Mouse (Mus musculus) ZHBTc4 (cell line): ENCODE data around the gene Glipr2.

Source experiments
- DNase-seq: peaks from one replicate; pipeline ENCODE4 v3.0.0-alpha.2; 2011; ENCODE audit warnings: low read depth, low spot score

Gene Glipr2

DNA sequence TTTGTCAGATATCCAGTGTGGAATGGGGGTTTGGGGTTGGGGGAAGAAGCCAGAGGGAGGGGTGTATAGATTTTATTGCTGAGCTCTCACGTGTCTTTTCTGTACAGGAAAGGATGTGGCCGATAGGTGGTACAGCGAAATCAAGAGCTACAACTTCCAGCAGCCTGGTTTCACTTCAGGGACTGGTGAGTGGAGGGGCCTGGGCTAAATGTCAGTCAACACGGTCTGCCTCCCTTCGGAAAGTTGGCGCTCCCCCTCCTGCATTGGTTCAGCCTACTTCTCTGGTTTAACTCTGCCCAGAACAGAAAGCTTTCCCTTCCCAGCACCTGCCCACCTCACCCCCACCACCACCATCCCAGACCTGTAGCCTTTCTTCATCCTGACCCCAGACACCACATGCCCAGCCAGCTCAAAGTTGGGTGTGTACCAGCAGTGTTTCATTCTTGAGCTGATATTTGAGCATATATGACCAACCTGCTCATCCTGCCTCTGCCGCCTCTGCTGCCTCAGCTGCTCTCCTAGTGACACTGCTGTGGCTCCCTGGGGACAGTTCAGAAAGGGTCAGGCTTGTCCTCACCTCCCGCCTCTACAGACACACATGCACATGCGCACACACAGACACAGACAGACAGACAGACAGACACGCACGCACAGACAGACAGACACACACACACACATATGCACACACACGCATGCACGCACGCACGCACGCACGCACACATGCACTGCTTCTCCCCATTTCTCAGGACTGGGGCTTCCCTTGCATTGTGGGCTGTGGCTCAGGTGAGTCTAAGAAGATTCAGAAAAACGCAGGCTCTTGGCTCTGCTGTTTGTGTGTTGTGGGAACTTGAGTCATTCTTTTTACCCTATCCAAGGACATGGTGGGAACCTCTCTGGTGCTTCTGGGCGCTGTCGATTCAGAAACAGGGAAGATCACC, 13.5 kb downstream of the Glipr2 start:
- DNase-seq, result no peak

DNA sequence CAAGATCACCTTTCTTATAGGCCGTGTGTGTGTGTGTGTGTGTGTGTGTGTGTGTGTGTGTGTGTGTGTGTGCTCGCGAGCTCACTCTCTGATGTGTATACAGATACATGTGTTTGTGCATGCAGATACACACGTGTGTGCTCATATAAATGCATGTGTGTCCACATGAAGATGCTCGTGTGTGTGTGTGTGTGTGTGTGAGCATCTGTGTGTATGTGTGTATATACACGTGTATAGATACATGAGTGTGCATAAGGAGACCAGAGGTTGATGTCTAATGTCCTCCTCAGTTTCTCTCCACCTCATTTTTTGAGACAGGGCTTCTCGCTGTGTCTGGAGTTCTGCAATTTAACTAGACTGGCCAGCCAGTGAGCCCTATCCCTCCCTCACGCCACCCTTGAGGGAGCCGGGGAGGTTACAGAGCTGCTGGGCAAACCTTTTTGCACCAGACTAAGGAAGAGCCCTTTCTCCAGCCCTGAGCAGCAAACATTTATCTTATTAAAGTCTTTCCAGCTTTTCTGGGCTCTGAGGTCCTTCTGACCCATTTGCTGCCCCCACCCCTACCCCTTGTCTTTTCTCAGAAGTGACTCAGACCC, 14.4 kb downstream of the Glipr2 start:
- no peak for DNase-seq

DNA sequence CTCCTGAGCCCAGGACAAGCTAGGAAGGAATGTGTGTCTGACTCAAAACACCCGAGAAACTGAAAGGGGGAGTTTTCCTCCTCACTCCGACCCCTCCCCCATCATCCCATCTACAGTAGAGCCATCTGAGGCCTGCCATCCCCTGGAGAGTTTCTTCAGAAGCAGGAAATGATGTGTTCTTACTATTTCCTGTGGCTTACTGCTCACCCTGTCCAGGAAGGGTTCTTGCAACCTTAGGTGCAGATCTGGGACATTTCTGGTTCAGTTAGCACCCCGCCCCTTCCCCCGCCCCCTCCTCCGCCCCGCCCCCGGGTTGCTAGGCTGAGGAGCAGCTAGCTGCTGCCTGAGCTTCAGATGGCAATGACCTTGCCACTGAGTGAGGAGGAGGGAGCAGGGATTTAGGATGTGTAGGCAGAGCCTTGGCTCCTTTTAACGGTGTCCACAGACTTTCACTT, 15.0 kb downstream of the Glipr2 start:
- DNase-seq, result peak; percentile 77

DNA sequence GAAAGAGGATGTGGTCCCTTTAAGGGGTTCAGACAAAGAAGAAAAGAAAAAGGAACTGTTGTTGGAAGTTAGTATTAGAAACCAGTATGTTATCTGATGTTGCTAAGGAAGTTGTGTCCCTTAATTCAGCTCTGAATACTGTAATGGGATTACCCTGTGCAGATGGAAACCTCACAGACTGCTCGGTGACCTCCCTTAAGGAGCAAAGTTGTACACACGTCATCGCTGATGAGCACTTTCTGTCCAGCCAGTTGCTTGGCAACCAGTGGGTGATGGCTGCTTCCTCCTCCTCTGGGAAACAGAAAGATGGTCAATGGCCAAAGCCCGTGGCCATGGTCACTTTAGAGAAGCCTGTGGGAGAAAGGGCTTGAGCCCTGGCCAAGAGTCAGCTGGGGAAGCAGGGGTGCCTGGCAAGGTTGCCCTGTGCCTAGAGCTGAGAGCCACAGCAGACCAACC, 16.4 kb downstream of the Glipr2 start:
- no peak for DNase-seq

DNA sequence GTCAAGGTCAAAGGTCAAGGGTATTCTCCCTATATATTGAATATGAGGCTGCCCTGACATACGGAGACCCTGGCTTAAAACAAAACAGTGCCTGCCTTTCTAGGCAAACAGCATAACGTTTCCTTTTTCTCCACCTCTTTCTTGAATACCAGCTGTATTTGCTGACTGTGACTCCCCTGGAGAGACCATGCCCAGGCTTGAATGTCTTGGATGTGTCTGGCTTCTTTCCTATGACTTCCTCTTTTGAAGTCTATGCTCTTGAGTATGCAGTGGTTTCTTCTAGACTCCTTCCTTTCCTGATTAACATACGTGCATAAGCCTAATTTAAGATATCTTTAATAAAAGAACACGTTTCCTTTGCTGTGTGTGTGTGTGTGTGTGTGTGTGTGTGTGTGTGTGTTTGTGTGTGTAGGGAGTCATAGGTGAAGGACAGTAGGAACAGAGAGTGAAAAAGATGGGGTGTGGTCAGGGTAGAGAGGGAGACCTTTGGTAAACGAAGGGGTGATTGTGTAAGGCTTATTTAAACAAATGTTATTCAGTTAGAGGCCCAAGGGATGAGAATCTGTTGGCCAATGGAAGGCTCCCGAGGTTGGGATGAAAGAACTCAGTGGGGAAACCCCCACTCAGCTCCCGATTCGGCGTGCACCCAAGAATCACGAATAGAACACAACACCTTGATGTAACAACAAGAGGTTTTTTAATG, 17.9 kb downstream of the Glipr2 start:
- DNase-seq, result peak; percentile 44

DNA sequence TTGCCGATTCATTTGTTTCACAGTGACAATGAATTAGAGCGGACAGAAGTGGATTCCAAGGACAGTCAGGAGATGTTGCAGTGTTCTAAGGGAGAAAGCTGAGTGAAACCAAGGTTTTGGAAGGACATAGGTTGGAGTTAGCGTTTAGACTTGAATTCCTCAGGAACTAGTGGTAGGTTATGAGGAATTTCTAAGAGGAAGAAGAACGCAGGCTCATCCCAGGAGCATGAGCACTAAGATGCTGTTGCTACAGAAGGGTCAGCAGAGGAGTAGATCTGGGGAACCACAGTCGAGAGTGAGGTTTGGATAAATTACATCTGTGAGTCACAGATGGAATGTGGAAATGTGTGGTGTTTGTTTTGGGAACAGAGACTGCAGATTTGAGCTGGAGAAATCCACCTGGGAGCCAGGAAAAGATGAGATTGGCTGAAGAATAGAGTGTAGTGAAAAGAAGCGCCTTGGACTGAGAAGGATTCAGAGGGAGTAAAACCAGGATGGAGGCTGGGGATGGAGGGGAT, 19.1 kb downstream of the Glipr2 start:
- no peak for DNase-seq

DNA sequence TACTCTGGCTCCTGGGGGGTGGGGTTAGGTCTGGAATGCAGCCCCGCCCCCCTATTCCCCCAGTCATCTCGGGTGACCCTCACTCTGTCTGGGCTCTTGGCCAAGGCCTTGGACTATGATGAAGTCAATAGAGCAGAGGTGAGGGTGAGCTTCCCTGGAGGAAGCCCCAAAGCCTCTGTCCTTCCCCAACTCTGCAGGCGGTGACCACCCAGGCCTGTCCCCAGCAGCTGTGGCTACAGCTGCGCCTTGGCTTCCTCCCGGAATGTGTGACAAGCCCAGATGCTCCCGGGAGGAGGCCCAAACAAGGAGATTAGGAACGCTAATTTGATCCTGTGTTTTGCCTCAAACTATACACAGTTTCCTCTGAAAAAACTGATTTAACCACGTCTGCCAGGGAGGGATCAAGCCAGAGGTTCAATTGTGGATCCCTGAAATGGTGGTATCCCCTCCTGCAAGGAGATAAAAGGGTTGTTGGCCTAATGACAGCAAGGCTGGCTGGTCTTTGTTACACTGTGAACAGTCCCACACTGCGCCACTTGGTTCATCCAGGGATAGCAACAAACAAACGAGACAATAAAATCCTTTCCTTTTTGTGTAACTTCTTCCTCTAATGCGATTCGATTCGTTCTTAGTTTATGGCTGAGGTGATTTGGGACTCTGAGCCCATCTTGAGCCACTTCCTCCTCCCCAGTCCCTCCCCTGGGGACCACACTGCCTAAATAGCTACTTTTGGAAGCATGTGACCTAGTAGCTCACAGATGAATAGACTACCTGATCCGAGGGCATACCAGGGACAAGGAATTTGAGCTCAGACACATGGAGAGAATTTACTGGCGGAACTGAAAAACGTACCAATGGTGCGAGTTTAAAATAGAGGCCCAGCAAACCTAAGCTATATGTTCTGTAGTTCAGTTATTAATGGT, 21.6 kb downstream of the Glipr2 start:
- no peak for DNase-seq

DNA sequence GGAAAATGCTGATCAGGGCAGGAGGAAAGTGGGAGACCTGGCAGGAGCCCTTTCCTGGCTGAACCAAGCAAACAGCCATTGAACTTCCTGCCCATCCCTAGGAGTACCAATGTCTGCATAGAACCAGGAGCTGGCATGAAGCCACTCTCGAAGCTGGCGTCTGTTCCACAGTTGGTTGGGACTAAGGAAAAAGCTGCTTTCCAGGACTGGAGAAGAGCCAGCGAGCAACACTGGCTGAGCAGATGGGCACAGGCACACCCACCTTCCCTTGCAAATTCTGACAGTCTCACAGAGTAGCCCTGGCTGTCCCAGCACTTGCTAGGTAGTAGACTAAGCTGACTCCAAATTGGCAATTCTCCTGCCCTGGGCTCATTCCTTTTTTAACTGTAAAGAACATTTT, 22.5 kb downstream of the Glipr2 start:
- no peak for DNase-seq

DNA sequence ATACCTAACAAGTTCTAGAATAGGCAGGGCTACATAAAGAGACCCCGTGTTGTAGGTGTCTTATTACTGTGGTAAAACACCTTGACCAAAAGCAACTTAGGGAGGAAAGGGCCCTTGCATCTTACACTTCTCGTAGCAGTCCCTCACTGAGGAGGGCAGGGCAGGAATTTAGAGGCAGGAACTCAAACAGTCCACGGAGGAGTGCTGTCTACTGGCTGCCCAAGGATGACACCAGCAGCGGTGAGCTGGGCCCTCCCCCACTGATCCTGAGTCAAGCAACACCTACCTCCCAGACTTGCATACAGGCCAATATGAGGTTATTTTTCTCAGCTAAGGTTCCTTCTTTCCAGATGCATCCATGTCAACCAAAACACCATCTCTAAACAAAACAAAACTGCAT, 23.0 kb downstream of the Glipr2 start:
- DNase-seq, result no peak

DNA sequence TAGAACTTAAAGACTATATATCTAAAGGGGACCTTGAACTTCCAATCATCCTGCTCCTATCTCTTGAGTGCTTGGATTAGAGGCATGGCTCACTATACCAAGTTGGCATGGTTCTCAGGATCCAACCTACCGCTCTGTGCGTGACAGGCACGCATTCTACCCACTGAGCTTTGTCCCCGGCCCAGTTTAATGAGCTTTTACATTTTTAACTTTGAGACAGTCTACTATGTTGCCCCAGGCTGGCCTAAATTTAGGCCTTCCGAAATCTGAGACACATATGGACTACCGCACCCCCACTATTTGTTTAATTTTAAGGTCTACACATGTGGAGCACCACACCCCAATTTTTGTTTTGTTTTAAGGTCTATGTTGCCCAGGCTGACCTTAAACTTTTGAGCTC, 23.6 kb downstream of the Glipr2 start:
- DNase-seq, result no peak

DNA sequence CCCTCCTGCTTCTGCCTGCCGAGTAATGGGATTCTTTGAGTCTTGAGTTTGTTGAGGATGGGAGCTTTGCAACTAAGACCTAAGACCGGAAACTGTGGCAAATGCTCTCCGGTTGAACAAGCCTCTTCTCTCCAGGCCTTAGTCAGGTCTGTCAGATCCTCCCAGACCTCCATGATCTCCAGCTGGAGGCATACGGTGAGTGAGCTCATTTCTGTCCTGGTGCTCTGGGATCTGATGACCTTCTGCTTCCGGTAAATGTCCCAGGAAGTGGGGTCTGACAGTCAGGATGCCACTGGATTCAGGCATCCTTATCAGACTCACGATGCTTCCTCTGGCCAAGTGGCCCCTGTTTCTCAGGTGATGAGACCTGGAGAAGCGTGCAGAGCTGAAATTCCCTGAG, 24.1 kb downstream of the Glipr2 start:
- no peak for DNase-seq

DNA sequence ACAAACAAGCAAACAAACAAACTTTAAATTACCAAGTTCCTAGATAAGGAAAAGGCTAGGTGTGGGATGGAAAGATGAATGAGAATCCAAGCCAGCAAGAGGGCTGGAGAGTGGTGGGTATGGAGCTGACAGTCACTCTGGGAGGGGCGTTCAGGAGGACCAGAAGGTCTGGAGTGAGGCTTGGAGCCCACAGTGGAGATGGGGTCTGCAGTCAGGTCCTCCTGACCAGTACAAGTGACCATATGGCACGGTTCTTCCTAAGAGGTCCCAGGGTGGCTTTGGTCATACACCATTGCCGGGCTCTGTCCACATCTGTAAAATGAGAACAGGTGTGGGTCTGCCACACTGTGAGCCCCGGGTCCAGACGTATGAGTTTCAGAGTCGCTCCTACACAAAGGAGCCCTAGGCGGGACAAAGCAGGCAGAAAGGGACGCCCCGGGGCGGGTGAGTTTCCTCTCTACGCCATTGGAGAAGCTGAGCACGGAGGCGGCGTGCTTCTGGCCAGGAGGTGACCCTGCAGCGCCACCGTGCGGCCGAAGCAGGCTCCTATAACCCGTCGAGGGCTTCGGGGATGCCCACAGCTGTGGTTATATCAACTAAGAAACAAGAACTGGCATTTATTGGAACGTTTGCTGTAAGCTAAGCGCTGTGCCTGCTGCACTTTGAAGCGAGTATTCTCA, 25.0 kb downstream of the Glipr2 start:
- peak; percentile 96 for DNase-seq

DNA sequence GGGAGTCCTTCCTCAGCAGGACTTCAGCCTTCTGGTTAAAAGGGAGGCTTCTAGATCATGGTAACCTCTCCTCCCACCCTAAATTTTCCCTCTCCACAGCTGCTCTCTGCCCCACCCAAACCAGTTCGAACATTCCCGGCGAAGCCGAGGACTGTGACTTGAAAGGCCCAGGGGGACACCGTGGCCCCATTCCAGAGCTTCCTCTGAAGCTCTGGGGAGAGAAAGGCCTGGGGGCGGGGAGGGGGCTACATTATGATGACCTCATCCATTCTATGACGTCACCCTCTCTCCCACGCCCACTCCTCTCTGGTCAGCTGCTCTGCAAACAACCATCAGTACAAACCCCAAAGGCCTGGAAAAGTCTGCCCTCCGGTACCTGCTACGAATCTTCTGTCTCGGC, 26.0 kb downstream of the Glipr2 start, which contains the start of gene Ccin:
Ccin (plus strand) TSS at position 303 of the 400 bp plus-strand sequence.
- no peak for DNase-seq

DNA sequence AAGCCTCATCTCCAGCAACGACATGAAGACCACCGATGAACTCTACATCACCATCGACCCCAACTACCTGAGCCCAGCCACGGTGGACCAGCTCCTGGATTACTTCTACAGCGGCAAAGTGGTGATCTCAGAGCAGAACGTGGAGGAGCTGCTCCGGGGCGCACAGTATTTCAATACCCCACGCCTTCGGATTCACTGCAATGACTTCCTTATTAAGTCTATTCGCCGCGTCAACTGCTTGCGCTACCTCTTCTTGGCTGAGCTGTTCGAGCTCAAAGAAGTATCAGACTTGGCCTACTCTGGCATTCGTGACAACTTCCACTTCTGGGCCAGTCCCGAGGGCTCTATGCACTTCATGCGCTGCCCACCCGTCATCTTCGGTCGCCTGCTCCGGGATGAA, 26.6 kb downstream of the Glipr2 start:
- DNase-seq, result no peak

DNA sequence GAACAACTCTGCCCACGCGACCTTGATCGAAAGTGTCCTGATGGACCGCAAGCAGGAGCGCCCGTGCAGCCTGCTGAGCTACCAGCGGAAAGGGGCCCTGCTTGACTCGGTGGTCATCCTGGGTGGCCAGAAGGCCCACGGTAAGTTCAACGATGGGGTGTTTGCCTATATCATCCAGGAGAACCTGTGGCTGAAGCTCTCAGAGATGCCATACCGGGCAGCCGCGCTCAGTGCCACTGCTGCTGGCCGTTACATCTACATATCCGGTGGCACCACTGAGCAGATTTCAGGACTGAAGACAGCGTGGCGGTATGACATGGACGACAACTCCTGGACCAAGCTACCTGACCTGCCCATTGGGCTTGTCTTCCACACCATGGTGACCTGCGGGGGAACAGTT, 27.1 kb downstream of the Glipr2 start:
- no peak for DNase-seq

DNA sequence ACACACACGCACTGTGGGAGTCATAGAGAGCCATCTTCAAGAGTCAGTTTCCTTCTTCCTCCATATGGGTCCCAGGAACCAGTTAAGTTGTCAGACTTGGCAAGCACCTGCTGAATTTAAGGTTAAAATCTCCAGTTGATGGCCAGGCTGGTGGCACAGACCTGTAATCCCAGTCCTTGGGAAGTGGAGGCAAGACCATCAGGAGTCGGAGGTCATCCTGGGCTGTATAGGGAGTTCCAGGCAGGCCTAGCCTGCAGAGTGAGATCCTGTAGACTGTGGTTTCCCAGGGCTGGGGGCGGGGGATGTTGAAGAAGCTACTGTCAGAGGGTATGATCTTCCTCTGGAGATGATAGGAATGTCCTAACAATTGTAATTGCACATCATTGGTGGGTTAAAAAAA, 31.8 kb downstream of the Glipr2 start:
- no peak for DNase-seq

DNA sequence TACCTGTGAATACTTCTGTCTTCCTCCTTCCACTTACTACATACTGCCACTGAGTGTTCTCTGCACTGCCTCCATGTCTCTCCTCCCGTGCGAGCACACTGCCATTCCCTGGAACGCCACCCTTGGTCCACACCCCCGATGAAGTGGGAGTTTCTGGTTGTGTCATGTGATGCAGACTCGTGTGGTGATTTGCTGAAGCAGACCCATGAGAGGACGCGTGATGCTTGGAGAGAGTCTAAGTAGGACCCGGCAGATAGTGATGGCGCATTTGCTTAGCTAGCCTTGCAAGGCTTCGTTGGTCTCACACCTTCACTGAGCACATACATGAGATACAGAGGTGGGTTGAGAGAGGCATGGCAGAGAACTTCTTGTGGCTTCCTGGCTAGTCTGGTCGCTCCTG, 35.9 kb downstream of the Glipr2 start:
- DNase-seq, result peak; percentile 74

DNA sequence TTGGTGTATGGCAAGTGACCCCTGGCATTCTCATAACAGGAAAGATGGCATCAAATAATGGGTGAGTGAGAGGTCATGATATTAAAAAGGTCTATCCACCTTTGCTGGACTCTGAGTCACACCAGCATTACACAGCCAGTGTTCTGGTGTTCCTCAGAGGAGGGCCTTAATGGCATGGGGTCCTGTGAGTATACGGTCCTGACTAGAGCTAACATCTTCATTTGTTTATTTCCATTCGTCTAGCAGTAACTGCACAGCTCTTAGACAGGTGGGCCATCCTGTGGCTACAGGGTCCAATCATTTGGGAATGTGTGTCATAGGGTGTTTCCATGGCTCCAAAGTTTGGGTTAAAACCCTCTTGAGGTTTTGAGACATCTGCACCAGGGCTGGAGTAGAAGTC, 37.1 kb downstream of the Glipr2 start:
- no peak for DNase-seq

DNA sequence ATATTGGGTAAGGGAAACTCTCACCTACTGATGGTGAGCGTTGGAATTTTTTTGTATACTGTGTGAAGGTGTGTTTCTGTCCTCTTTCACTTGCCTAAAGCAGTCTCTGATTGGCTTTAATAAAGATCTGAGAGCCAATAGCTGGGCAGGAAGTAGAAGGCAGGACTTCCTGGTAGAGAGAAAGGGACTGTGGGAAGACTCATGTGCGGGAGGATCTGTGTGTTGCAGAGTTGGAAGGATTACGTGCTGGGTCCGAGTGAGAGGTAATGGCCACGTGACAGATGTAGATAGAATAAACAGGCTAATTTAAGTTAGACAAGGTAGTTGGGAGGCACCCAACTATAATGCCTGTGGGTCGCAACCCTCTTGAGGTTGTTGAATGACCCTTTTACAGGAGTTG, 46.4 kb downstream of the Glipr2 start:
- DNase-seq, result peak; percentile 66

DNA sequence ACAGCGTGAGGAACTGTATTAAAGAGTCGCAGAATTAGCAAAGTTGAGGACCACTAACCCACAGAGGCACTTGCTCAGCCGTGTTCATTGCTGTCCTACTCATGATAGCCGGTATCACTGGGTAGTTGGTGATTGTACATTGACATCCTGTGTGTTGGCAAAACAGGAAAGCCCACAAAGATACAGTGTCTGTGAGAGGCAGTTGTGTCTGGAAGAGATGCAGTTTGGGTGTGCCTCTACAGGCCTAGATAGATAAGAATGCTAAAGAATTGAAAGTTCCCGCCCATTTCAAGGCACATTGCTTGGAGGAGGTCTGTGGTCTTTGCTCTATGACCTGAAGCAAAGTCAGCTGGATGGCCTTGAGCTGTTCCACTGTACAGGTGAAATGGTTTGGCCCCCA, 46.9 kb downstream of the Glipr2 start, which contains the start of gene Clta:
Clta (plus strand) TSS at position 327 of the 400 bp plus-strand sequence.
- peak; percentile 33 for DNase-seq
